19 mouse cellular contexts compared by ENCODE assay signal in genomic region chr1:136347140-136347539, GRCm38 (mm10). TPM values are rescaled to one million over a fixed set of nuclear protein-coding genes. Genes with fewer than 3 reads are reported as not detected.
DNase-seq lines count a peak whose midpoint lies in the region; ATAC-seq lines count a peak whose summit lies in the region.
"Had no signal": no experiment of that assay in that cellular context is flagged by ENCODE, and none has a peak within 500 bp of the region (broad histone marks: within the 10 kb centered on the region; RNA-seq: fewer than 3 reads in every experiment).

No protein-coding gene starts in this region.

- H3K9ac ChIP-seq in heart, embryonic 13.5 days, result no peak overlapping the region

- 53% methylated on average over 4 of the region's 4 CpGs for WGBS in heart, embryonic 13.5 days

- no peak for ATAC-seq in heart, embryonic 13.5 days (ENCODE audit: extremely low read depth, insufficient number of reproducible peaks, low FRiP score, low TSS enrichment)
- peak; percentile 76 for ATAC-seq in megakaryocyte progenitor cell, adult 5-6 weeks (replicated peaks; ENCODE audit: poor library complexity)
- ATAC-seq: Patski had no signal

- H3K9me3 ChIP-seq in heart, embryonic 13.5 days, result no peaks in the 10 kb centered on the region
- H3K9me3 ChIP-seq: heart, embryonic 15.5 days; hindbrain, embryonic 10.5 days; midbrain, embryonic 12.5 days; neural tube, embryonic 15.5 days had no signal

- H3K4me2 ChIP-seq in heart, embryonic 13.5 days, result peak overlapping the region; percentile 90

- no peak overlapping the region for H3K27ac ChIP-seq in heart, embryonic 13.5 days (replicated peaks)

- H3K4me1 ChIP-seq in heart, embryonic 13.5 days, result peaks cover 40% of the 10 kb centered on the region

- H3K27me3 ChIP-seq in heart, embryonic 13.5 days (replicated peaks), result peaks cover 6% of the 10 kb centered on the region; the same call in 1 of the 2 replicates
- H3K27me3 ChIP-seq: heart, embryonic 15.5 days; neural tube, embryonic 15.5 days had no signal

- no peak overlapping the region for H3K4me3 ChIP-seq in heart, embryonic 13.5 days

- H3K36me3 ChIP-seq in heart, embryonic 13.5 days, result no peaks in the 10 kb centered on the region
- H3K36me3 ChIP-seq: heart, embryonic 15.5 days; hindbrain, embryonic 10.5 days; midbrain, embryonic 12.5 days; neural tube, embryonic 15.5 days had no signal

- no peak for DNase-seq in heart, postnatal 25 days (ENCODE audit: low spot score)
- DNase-seq in c-Kit-positive CD71-positive TER-119-positive erythroid progenitor cells, embryonic 14.5 days (ENCODE audit: low spot score), result peak; percentile 87
- DNase-seq in liver, result peak; percentile 65
- DNase-seq in kidney, adult 11 months, result no peak
- DNase-seq in layer of hippocampus, adult 18-20 months (ENCODE audit: low spot score in 2 of 2), result no peak
- DNase-seq in kidney, postnatal 10 days, result no peak
- DNase-seq: adrenal gland, postnatal 25 days; cerebellum, postnatal 25 days; heart, adult 18-20 months; kidney, adult 8-10 months; kidney, postnatal 4 days; retina, postnatal 1 day had no signal

- intact Hi-C loops in heart, postnatal 25 days (cut with DNase I), result loop anchor here (2.0 kb wide), 1 partner anchor 68 kb away; the partner anchor contains the start of gene Ddx59

RNA-seq across cellular contexts. Expression of gene Camsap2, which starts 1.2 kb away (rescaled TPM):
- 5.9 and 6.1 TPM in 2 replicates for polyA plus RNA-seq in heart, embryonic 13.5 days (2015; fragmentation: Nextera tagmentation; extraction: Ambion mirVana)
- total RNA-seq in heart, postnatal 25 days (2021), result 10 to 100 TPM; 21.4 to 22.8 TPM
- total RNA-seq in megakaryocyte progenitor cell, adult 5-6 weeks (2015), result 8.6 and 8.7 TPM in 2 replicates
- total RNA-seq in megakaryocyte progenitor cell, adult 5-6 weeks (2017), result 11.5 and 12.8 TPM in 2 replicates
- total RNA-seq in layer of hippocampus, adult 18-20 months (2021), result 100 to 1,000 TPM; 129 to 136 TPM

Comparison
In these comparisons a context has a peak if more than half of its experiments do, and no peak if none do; other contexts are left out.
1. DNase-seq: peak in c-Kit-positive CD71-positive TER-119-positive erythroid progenitor cells, embryonic 14.5 days (single experiment) and liver (single experiment); none in heart, postnatal 25 days (single experiment), kidney, adult 11 months (single experiment), layer of hippocampus, adult 18-20 months (0 of 2) and kidney, postnatal 10 days (single experiment).
2. RNA of gene Camsap2, which starts 1.2 kb away (total RNA-seq): 129 to 136 TPM in layer of hippocampus, adult 18-20 months; 21.4 to 22.8 TPM in heart, postnatal 25 days and 8.6 to 12.8 TPM in megakaryocyte progenitor cell, adult 5-6 weeks; every median in the first group is over 4 times any median in the second.